Mouse (Mus musculus) heart, postnatal 14 days (tissue): ENCODE results near the gene Ldha. TPM values are rescaled to one million over a fixed set of nuclear protein-coding genes. Genes with fewer than 3 reads are reported as not detected.
"Not testable (repeated sequence)": the region's sequence is repeated elsewhere in the genome, so short reads cannot be mapped to it uniquely, and the experiment has no call there.

Experiments used
- DNase-seq, 2 experiments: peaks; one replicate each; pipeline ENCODE4 v3.0.0; 2021 to 2022
- intact Hi-C: fragments of 180-260 bp; cut with DNase I; formaldehyde crosslinking; loops from one replicate; pipeline ENCODE4 v1.15.1; 2025
- long read RNA-seq, 2 experiments: library from polyadenylated mRNA; stranded (forward); transcript quantifications; one replicate each; pipeline ENCODE4 v2.0.0; 2021
- total RNA-seq, 2 experiments: library from RNA; stranded (reverse); gene quantifications; 2 replicates each; pipeline ENCODE4 v1.2.3; 2021

Gene Ldha
- total RNA-seq = 100 to 1,000 TPM; 746 to 778 TPM
- long read RNA-seq, experiment 1, transcript Ldha-202 (8 exons, 1,588 nt) = major isoform, 3,511 of 3,588 reads
- long read RNA-seq, experiment 1, partial matches to known transcripts = 53 of 3,588 reads
- long read RNA-seq, experiment 1, other reads (novel, unspliced or antisense) = 22 of 3,588 reads
- long read RNA-seq, experiment 2, transcript Ldha-202 (8 exons, 1,588 nt) = major isoform, 2,618 of 2,696 reads
- long read RNA-seq, experiment 2, partial matches to known transcripts = 50 of 2,696 reads
- long read RNA-seq, experiment 2, other reads (novel, unspliced or antisense) = 28 of 2,696 reads

DNA sequence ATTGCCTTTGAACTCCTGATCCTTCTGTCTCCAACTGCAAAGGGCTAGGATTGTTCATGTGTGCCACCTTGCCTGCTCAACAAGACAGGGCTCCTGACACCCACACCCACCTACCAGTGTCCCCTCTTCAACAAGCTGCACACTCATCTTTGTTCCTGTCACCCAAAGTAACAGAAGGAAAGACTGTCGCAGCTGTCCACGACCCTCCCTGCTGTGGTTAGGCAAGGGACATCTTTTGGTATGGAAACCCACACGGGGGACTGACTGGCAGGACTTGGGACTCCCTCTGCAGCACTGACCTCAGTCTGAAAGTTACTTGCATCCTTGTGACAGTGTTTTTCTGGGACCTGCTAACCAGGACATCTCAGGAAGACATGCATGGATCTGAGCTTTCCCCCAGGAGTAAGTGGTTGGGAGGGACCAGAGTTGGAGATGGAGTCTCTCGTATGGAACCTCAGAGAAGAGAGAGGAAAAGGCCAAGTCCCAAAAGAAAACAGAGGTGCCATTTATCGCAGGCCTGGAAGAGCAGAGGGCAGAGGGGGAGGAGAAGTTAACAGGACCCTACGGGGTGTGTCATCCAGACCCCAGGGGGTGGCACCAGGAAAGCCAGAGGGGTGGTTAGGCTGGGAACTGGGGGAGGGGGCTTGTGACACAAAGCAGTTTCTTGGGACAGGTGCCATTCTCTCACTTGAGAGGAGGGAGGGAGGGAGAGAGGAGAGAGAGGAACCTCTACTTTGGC is at the start of gene Ldha:
TSS of gene Ldha (plus strand) at position 689 of the 739 bp plus-strand sequence.
- no peak for DNase-seq
- intact Hi-C loops = no loop called here

DNA sequence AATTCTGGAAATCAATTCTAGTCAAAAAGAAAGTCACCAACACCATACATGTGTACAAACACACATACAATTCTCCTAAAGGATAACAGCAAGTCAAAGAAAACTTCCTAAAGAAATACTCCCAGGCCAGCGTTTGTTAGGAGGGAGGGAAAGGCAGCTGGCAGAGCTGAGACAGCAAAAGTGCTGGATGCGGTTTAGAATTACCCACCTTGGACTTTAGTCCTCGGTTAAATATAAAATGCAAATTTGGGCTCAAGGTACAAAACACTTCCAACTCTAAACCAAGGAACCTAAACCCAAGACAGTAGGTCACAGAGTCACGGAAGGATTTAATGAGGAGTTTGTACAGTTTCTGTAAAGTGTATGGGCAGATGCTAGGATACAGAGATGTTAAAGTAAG is 47.4 kb upstream of the Ldha start:
- DNase-seq = no peak
- intact Hi-C loops = no loop called here

DNA sequence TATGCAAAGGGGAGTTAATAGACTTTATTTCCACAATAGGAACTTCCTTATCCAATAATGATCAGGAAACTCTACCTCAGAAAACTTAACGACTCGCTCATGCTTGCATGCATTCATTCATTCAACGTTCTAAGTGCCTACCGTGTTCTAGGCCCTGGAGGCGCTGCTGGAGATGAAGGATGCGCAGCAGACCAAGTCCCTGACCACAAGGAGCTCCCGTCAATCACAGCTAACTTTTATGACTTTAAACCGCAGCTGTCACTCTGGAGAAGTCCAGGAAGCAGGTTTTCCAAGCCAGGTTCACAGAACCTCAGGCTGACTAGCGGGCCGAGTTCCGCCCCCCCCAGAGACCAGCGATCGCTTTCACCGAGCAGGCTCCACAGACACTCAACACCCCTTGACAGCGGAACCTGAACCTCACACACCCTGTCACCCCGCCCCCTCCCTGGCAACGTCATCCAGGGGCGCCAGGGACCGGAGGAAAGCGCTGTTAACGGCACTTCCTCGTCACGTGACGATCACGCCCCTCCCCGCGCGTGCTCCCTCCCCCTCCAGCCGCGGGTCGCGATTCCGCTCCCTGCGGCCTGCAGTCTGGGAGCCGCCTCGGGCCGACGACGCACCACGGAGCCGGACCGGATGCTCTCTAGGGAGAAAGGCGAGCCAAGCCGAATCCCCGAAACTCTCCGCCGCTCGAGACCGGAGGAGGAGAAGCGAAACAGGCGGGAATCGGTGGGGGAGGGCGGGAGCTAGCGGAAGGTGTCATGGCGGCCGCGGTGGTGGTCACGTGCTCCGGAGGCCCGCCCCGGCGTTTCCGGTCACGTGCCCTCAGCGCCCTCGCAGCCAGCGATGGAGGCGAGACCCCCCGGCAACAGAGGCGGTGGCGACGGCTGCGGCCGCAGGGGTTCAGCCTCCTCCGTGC is 45.7 kb upstream of the Ldha start, which contains the start of the genes Hps5 and Gtf2h1:
TSS of gene Hps5 (minus strand) at position 778 of the 919 bp plus-strand sequence.
TSS of gene Gtf2h1 (plus strand) at position 817 of the 919 bp plus-strand sequence.
- intact Hi-C loops = loop anchor here (1.0 to 5.0 kb wide), 3 partner anchors 51 to 212 kb away; partner anchors contain the start of genes Spty2d1 and Tsg101
- peak; percentile 97 to 99 for DNase-seq

DNA sequence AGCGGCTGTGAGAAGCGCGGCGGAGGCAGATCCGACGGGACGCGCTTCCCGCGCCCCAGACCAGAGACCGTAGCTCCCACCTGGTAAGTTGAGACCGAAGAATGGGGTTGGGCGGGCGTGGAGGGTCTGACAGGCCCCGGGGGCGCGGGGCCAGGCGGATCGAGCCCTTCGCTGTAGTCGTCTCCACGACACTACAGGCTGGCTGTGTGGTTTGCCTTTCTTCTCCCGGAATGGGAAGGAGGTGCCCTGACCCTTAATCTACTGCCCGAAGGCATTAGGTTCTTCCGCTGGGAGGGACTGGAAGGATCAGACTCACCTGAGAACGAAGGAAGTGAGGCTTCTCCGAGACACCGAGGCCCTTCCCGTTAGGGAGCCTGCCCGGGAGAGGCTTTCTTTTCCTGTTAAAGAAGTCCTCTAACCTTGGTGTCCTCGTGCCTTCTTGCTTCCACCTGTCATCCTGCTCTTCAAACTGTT is 45.0 kb upstream of the Ldha start:
- intact Hi-C loops = loop anchor here (5.0 kb wide), 2 partner anchors 121 to 211 kb away; partner anchors contain the start of genes Spty2d1 and Tsg101
- DNase-seq = no peak

DNA sequence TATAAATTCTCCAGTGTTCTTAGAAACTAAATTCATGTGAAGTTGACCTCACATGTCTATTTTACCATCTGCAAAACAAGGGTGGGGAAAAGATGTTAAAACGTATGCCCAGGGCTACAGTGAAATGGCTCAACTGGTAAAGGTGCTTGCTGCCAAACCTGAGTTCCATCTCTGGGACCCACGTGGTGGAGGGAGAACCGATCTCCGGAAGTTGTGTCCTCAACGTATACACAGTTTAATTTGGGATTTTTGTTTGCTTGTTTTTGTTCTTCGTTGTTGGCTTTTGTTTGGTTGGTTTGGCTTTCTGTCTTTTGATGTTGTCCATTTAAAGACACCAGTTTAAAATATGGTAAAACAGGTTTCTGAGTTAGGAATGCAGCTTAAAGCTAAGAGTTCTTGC is 44.5 kb upstream of the Ldha start:
- no peak for DNase-seq
- intact Hi-C loops = loop anchor here (5.0 kb wide), 2 partner anchors 121 to 211 kb away; partner anchors contain the start of genes Spty2d1 and Tsg101

DNA sequence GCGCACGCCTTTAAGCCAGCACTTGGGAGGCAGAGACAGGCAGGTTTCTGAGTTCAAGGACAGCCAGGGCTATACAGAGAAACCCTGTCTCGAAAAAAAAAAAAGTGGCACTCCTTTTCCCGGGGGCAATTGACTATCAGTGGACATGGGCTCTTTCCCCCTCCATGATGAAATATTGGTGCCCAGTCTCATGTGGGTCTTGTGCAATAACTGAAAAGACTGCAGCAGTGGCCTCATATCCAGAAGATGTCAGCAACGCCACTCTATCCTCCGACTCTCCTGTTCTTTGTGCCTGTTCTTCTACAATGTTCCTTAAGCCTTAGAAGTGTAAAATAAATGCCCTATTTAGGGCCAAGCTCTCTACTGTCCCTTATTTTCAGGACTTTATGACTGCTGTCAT is 30.9 kb upstream of the Ldha start:
- no peak for DNase-seq
- intact Hi-C loops = no loop called here

DNA sequence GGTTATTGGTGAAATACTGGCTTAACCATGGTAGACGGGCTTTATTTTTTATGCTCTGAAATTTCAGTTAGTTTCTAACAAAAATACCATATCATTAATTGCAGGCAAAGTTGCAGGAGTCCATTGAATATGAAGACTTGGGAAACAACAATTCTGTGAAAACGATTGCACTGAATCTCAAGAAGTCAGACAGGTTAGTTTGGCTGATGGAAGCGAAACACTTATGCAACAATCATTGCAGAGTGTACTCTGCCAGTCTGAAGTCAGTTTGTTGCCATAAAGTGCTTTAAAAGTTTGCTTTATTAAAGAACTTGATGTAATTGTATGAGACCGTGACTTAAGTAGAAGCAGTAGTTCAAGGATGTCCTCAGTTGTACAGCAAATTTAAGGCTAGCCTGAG is 27.3 kb upstream of the Ldha start:
- DNase-seq = no peak
- intact Hi-C loops = no loop called here

DNA sequence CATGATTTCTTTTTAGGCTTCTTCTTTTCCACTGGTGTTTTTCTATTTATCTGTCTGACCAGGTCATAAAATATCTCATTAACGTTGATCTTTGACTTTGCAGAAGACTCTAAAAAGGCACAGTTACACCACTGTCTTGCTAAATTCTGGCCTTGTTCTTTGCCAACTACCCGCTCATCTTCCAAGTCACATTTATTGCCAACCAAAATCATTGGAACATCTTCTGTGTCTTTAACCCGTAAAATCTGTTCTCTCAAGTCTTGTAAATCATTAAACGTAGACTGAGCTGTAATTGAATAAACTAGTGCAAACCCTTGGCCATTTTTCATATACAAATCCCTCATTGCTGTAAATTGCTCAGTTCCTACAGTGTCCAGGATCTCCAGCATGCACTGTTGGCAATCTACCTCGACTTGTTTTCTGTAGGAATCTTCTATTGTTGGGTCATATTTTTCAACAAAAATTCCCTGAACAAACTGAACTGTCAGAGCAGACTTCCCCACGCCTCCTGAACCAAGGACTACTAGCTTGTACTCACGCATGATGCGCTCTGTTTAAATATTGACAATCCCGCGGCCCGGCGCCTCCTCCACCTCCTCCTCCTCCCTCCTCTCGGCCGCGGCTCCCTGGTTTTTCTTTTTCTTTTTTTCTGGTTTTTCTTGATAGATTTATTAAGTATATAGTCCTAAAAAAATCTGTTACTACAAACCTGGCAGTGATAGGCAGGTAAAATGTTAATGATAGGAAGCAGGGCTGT is 20.2 kb upstream of the Ldha start:
- DNase-seq, intact Hi-C loops: not testable (repeated sequence)

DNA sequence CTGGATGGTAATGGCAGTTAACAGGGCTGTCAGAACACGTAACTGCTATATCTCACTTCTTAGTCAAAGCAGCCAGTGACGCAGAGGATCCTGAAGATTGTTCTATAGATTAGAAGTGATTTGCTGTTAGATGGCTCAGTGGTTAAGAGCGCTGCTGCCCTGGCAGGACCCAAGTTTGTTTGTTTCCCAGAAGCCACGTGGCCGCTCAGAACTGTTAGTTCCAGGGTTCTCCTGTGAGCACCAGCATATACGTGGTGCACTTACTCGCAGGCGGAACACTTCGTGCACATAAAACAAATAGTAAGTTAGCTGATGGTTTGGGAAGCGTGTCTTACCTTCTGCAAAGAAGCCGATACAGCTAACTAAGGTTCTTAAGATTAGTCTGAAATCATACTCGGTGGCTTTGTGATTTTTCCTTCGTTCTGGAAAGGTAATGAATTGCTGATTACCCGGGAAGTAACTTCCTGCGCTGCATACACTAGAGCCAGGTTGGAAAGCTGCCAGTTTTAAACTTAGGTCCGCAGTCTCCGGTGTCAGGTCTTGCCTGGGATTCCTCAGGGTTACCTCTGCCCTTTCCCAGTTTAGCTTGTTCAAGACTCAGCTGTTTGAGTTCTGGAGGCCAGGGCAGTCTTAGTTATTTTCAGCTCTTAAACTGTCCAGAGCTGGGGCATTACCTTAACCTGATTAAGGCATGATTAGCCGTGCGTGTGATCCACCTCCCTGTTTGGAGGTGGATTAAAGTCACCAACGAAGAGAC is 14.1 kb upstream of the Ldha start:
- intact Hi-C loops = no loop called here
- peak in 1 of 2 experiments; percentile 19 for DNase-seq

DNA sequence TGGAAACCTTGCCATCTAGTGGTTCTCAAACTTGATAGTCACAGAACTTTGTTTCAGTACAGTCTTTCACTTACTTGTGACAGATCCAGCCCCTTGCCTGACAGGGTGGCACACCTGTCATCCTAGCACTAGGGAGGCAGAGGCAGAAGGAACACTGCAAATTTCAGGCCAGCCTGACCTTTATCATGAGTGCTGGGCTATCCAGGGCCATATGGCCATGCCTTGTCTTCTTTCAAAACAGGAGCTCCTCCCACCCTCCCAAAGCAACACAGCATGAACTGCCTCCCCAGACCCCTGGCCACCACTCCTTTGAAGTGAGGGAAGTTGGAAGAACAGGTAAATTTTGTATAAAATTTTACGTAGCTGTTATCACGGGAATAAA is 13.5 kb upstream of the Ldha start:
- intact Hi-C loops = no loop called here
- DNase-seq = no peak

DNA sequence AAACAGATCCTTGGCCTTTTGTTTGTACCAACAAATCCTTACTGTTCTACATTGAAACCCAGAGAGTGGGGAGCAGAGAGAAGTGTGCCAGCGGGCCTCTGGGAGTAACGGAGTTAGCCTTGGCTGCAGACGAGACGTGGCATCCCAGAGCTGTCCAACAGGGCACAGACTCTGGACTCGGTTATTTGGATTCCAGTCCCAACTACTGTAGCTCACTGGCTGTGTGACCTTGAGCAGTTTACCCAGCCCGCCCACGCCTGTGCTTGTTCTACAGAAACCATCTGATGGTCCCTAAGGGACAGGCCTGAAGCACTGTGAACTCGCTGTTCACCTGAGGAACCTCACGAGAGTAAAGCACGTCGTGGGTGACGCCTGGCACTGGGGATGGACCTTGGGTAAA is 11.4 kb upstream of the Ldha start:
- DNase-seq = no peak
- intact Hi-C loops = no loop called here

DNA sequence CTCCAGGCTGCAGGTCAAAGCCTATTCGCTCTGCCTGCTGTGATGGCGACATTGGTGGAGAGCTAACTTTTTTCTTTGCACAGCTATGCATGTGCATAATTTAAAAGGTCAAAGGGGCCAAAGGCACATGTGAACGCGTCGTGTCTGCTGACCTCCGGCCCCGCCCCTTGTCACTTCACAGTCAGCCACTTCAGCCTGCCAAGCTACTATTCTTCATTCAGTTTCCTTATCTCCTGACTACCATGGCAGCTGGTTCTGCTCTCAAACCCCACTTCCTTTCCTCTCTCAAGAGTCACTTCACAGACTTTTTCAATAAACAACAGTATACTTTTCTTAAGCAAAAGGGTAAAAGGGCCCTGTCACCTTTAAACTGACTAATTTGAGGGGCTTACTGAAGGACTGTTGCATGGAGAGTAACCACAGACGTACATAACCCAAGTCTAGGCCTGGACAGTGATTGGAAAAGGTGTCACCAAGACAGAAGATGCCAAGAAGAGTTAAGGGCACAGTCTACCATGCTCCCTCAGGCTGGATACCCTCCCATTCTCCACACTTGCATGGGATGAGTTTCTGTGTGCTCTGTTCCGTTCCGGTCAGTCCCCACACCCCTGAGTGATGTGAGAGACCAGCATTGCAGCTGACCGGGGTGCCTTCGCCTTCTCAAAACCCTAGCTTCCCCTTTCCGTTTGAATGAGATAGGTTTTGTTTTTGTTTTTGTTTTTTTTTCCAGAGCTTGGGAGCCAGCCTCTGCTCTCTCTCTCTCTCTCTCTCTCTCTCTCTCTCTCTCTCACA is 10.3 kb upstream of the Ldha start:
- intact Hi-C loops = no loop called here
- peak in 1 of 2 experiments; percentile 27 for DNase-seq

DNA sequence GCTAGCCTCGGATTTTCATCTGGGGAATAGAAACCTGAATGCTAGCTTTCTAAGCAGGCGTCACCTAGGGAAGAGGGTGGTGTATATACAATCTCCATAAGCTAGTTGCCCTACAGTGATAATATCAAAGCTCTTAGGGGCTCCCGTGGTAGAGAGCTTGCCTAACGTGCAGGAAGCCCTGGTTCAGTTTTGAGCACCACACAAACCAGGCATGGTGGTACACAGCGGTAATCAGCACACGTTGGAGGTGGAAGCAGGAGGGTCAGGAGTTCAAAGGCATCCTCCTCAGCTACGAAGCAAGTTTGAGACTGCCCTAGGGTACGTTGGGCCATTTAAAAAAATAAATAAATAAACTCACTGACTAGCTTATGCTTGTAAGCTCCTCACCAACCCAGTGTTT is 9.6 kb upstream of the Ldha start:
- intact Hi-C loops = no loop called here

DNA sequence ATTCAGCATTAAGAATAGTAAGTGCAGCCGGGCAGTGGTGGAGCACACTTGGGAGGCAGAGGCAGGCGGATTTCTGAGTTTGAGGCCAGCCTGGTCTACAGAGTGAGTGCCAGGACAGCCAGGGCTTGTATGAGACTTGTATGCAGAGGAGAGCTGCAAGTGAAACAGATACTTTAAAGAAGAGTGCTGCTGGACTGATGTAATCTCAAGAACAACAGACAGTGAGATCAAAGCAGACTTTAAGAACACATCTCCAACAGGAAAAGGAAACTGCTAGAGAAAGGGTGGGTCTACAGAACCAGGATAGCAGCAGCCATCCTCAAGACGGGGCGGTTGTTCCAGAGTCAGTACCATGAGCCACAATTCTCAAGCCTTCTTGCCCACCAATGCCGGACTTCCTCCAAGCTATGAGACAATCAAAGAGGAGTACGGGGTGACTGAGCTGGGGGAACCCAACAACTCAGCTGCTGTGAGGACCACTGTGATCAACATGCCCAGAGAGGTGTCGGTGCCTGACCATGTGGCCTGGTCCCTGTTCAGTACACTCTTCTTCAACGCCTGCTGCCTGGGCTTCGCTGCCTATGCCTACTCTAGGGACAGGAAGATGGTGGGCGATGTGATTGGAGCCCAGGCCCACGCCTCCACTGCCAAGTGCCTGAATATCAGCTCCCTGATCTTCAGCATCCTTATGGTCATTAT is 9.0 kb upstream of the Ldha start:
- DNase-seq, intact Hi-C loops: not testable (repeated sequence)

More for the DNA sequence above, 9.6 kb upstream of the Ldha start:
- DNase-seq = no peak

DNA sequence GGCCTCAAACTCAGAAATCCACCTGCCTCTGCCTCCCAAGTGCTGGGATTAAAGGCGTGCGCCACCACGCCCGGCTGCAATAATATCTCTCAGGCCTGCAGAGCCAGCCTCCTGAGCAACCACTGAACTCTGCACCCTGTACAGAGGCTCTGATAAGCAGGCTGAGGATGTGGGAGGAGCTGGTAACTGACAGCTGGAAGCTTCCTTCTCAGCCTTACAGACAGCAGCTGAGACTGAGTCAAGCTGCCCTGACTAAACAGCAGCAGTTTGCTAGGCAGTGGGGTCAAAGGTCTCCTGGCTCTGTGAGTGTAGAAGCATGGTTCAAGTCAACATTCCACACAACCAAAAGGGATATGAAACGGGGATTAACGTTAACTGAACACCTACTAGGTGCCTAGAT is 8.0 kb upstream of the Ldha start:
- intact Hi-C loops = no loop called here
- peak; percentile 19 to 20 for DNase-seq

DNA sequence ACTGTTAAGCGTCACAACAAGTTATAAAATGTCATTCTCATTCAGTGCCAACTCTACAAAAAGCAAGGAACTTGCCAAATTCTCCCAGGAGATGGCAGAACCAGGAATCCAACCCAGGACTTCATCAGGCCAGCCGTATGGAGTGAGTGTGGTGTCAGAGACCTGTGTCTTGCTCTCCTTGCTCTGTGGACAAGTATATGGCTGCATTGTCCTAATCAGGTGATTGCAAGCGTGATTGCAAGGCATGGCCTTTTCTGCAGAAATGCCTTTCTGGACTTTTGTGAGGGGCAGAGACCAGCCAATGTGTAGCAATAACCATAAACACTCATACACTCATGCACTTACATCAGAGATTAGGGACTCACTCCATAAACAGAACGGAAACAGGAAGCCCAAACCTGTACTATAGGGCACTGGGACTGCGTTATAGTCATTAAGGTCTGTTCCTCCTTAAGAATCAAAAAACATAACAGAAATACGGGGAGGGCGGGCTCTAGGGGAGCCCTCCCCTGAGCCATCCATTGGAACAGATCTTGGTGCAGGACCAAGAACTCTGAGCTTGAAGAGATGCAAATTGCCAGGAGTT is 7.5 kb upstream of the Ldha start:
- intact Hi-C loops = no loop called here
- no peak for DNase-seq

DNA sequence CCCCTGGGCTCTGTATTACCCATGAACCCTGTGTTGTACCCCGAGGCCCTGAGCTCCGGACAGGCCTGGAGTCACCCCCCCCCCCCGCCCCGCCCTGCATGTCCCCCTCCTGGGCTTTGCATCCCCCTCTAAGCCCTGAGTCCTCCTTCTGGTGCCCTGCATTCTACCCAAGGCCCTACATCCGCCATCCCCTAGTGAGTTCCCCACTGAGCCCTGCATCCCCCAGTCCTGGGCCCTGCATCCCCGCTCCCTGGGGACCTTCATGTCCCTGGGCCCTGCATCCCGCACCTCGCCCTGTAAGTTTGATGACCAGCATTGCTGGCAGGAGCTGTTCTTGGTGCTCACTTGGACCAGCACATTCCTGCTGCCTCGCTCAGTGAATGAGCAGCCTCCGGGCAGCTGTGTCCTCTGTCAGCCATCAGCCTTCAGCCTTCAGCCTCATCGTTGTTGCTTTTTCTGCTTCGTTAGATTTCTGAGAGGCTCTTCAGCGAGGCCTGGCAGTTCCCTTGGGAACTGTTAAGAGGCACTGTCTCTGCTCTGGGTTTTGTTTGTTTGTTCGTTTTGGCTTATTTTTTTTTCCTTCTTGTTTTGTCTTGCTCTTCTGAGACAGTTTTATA is 6.2 kb upstream of the Ldha start:
- no peak for DNase-seq
- intact Hi-C loops = no loop called here
